Mouse (Mus musculus) MN1 (cell line): ENCODE measurements around the gene Faap100.
A peak's percentile ranks its signal among the peaks of the same experiment; 100 is the strongest.
"Not testable (repeated sequence)": the region's sequence is repeated elsewhere in the genome, so short reads cannot be mapped to it uniquely, and the experiment has no call there.

Experiments
- DNase-seq: peaks from one replicate; pipeline ENCODE4 v3.0.0-alpha.2; 2016; ENCODE audit warnings: low spot score

Gene Faap100

DNA sequence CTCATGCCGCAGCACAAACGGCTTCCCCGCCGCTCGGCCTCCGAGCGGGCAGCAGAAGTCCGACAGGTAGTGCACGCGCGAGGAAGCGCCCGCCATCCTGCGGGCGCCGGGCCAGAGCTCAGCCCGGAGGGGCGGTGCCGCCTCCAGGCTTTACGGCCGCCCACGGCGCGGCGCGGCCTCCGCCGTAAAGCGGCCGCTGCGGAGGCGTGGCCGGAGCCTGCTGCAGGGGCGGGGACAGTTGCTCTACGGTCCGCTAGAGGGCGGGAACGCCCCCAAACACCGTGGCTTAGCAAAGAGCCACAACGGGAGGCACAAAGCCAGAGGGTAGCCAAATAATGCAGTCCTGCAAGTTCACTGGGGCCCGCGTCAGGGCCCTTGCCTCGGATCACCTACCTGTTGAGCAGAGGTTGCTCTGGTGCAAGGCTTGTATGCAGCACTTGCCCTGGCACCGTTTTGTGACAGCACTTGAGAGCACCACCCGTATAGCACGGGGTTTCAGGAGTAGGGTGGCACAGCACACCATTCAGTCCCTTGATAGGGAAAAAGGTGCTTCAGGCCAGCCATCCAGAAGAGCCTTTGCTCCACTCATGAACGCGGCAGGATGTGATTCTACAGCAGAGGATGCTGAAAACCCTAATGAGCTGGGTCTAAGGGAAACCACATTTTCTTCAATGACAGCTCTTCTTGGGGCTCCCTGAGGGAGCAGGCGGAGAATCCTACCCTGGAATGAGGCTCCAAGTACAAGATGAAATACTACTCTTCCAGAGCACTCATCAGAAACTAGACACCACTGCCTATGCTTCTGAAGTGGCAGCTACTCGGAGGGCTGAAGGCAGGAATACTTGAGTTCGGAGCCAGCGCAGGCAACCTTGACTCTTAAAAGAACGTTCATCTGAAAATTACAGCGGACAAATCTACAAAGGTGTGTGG, at the start of gene Faap100:
Faap100 (minus strand) TSS at position 154 of the 930 bp plus-strand sequence.
- peak; percentile 97 for DNase-seq

DNA sequence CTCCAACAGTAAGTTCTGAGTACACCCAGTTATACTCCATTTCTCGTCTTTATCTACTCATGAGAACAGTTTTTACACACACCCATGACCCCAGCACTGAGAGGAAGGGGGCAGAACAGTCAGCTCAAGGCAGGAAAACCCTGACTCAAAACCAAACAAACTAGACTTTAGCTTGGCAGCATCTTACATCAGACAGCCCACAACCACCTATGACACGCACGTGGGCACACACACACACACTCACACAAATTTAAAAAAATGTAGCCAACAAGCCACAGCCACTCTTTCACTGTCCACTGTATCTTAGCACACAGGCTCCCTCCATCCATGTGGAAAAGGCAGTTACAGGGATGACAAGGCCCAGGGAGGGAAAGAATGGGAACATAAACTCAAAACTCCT, 48.2 kb upstream of the Faap100 start:
- DNase-seq = no peak

DNA sequence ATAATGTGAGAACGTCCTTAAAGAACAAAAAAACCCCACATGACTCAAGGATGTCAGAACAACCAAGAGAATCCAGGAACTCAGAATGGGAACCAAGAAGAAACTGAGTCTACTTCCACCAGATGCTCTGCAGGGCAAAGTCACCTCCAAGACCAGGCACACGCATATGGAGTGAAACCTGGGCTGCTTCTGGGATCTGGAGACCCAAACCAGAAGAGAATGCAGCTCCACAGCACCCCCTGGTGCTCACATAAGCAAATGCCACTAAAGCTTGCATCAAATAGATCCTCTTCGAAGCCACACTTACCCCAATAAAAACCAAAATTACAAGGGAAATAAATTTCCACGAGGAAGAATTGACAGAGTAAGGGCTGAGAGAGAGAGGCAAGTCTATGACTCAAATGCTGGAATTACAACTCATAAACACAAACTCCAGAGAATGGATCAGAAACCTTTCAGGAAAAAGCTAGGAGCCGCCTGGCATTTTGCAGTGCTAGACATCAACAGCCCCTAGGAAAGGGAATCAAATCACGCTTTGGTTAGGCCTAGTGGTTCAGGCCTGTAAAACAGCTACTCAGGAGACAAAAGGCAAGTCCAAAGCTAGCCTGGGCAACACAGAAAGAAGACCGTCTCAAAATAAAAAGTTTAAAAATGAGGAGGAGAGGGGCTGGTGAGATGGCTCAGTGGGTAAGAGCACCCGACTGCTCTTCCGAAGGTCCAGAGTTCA, 45.2 kb upstream of the Faap100 start:
- peak; percentile 88 for DNase-seq

DNA sequence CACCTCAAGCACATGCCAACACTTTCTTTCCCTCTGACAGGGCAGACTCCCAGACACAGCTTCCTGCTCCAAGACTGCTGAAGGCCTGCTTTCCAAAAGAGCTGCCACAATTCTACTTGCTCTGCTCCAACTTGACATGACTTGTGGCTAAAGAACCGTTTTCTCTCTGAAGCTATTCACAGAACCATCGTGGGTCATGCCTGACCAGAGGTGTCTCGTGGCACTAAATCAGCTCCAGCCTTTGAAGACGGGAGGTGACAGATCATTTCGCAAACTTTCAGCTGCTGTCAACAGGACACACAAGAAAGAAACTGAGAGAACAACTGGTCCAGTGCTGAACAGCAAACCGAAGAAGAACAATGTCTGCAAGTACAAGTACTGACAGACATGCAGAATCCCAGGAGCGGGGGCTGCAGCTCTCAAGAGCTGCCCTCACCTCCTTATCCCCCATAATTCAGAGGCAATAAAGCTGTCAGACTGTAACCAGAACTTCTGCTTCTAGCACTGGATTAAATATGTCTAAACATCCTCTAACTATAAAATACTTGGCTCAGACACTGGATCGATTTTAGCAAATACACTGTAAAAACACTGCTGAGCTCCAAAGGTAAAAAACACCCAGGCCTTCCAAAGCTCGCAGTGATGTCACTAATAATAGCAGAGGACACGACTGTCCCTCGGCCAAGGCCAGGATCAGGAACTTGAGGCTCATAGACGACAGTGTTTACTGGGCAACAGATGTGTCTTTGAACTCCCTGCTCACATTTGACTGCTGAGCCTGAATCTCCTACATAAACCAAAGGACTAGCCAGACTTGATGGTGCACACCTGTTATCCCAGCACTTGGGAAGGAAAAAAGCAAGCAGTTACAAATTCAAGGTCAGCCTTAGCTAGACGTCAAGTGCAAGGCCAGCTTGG, 44.3 kb upstream of the Faap100 start:
- DNase-seq = no peak

- DNase-seq = no peak
Measured at GRCm38 (mm10) chr11:120418592-120418991, 40.0 kb upstream of the Faap100 start.

DNA sequence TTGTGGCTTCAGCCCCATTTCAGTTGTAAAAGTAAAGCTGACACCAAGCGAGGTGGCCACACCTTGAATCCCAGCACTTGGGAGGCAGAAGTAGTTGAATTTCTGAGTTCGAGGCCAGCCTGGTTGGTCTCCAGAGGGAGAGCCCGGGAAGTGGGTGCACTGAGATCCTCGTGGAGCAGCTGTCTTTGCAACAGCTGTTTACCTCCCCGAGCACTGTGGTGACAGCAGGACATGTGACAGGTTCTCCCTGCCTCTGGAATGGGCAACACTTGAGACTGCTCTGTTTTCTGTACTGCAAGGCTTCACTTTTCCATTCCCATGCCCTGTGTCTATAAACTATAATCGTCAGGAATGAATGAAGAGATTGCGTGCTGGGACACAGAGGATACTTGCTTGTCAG, 39.3 kb upstream of the Faap100 start:
- DNase-seq = no peak

- DNase-seq = not testable (repeated sequence)
Measured at GRCm38 (mm10) chr11:120413621-120414020, 35.1 kb upstream of the Faap100 start.

GRCm38 (mm10) chr11:120406445-120406844, 27.9 kb upstream of the Faap100 start:
- no peak for DNase-seq

GRCm38 (mm10) chr11:120405867-120406266, 27.3 kb upstream of the Faap100 start:
- no peak for DNase-seq

DNA sequence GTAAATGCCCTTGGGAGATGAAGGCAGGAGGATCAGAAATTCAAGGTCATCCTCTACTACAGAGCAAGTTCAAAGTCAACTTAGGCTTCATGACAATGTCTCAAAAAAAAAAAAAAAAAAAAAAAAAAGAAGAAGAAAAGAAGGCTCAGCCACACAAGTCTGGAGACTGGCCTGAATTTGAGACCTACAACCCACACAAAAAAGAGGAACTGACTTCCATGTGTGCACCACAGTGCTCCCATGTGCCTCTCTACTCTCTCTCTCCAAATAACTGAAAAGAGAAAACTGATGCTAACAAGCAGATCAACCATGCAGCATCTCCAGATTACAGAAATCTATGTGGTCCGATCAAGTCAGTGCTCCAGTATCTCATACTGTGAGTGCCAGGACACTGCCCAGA, 26.2 kb upstream of the Faap100 start:
- no peak for DNase-seq

GRCm38 (mm10) chr11:120399319-120399718, 20.8 kb upstream of the Faap100 start:
- DNase-seq = no peak

- no peak for DNase-seq
Measured at GRCm38 (mm10) chr11:120397602-120398001, 19.0 kb upstream of the Faap100 start.

GRCm38 (mm10) chr11:120395661-120396060, 17.1 kb upstream of the Faap100 start:
- peak; percentile 52 for DNase-seq

DNA sequence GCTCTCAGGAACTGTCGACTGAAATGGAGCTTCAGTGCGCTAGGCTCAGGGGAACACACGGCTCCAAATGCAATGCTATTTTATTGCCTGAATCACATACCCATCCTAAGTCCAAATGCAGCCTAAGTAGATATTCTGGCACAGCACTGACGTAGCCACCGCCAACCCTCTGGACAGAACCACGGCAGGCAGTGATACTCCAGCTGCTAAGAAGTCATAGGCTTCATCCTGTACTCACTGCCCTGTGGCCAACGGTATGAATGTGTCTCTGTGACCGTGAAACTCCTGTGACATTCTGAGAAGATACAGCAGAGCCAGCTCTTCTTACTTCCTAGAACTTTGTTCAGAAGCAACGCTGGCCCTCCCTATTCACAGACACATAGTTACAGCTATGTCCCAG, 10.0 kb upstream of the Faap100 start:
- no peak for DNase-seq

DNA sequence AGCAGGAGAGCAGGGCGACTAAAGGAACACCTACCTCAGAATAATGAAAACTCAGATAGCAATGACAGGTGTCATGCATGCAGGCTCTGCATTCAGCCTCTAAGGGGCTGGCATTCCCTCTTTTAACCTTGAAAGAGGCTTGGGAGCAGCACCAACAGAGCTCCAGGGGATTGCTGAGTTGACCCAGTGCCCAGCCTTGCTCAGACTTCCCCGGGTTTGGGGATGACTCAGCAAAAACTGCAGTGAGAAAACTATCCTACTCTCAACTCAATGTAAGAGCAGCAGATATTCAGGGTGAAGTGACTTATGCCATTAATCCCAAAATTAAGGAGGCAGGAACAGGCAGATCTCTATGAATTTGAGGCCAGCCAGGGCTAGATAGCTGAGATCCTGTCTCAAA, 8.6 kb upstream of the Faap100 start:
- DNase-seq = peak; percentile 53

GRCm38 (mm10) chr11:120386632-120387031, 8.1 kb upstream of the Faap100 start:
- DNase-seq = no peak

- no peak for DNase-seq
Measured at GRCm38 (mm10) chr11:120382509-120382908, 3.9 kb upstream of the Faap100 start.

DNA sequence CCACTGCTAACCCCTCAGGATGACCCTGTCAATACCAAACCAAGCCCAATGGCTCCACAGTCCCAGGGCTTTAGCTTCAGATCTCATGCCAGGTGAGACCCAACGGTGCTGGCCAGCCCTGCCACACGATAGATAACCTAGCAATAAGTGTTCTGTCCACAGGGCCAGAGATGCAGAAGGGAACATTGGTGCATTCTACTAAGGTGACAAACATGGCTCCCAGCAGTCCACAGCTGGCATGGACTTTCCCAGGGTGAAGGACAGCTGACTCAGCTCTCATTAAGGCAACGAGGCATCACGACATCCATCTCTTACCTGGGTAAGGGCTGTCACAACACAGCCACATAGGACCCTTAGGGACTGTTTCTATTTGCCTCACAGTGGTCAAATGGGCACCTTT, 2.6 kb upstream of the Faap100 start:
- DNase-seq = no peak

DNA sequence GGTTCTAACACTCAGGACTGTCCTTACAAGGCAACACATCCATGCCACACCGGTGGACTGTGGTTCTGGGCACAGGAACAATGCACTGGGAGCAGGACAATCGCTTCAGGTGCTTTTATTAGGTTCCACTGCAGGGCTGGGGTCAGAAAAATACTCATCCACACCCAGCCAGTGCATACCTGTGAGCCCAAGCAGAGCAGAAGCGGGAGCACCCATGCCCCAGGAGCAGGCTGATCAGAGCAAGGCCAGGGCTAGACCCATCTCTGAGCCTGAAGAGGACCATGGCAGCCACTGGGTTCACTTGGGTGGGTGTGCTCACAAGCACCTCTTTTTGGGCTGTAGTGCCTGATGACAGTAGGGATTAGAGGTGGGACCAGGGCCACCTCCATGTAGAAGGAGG, 1.7 kb upstream of the Faap100 start:
- DNase-seq = no peak

DNA sequence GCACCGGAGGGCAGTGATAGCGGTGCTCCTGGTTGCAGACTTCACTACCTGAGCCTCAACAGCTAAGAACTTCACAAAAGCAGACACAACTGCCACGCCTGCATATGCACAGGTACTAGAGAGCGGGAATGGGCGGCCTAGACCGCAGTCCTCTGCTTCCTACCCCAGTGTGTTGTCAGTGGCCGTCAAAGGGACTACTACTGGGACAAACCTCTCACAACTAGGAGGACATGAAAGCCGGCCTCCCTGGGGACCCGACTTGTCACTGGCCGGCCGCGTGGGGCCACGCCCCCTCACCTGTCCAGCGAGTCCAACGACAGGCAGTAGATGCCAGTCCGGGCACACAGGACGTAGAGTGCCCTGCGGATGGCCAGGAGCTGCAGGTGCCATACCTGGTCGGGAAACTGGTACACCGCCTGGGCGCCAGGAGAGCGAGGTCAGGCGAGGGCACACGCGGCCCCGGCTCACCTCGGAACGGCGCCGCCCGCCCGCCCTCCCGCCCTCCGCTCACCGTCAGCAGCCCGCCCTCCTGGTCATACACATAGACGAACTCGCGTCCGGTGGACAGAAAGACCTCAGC, 443 bp downstream of the Faap100 start:
- peak; percentile 67 for DNase-seq

- DNase-seq = no peak
Measured at GRCm38 (mm10) chr11:120377337-120377736, 1.2 kb downstream of the Faap100 start.
